Mouse (Mus musculus) effector memory CD4-positive, alpha-beta T cell, adult 7 months (primary cell): ENCODE data around the gene Dnaja4. TPM values are rescaled to one million over a fixed set of nuclear protein-coding genes. Genes with fewer than 3 reads are reported as not detected.

ENCODE experiments used
- polyA plus RNA-seq: library from polyadenylated mRNA; unstranded; fragments of 100-300 nt; shearing (Covaris generic); gene quantifications from one replicate; pipeline ENCODE4 v1.2.1, GENCODE M21; 2017

Dnaja4 gene
- polyA plus RNA-seq, result 68.6 TPM

DNA sequence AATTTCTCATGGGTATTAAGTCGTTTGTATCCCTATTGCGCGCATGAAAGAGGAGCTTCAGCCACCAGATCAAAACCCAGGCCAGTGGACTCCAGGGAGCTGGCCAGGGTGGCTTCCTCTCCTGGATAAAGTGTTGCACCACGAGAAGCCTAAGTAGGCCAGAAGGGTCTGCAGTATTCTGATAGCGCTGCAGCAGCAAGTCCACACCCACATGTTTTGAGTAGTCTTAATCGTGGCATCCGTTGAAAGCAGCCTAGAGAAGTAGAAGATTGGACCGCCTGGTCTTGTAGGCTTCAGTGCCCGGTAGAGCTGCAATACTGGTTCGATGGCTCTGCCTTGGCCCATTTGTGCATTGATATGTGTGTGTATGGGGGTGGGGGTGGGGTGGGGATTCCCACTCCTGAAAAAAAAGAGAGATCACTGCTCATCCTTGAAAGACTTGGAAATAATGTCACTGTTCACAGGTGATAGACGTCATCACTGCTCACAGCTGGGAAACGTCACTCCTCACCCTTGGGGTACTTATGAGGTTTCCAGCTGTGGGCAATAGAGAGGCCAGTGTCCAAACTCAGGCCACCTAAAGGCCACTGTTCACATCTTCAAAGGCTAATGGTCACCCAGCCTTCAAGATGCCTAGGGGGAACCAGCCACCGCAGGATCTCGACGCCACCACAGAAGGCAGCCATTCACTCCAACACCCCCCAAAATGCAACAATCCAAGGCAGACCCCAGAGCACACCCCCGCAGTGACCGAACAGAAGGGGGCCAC, at the start of gene Dnaja4:
TSS of gene Dnaja4 (plus strand) at position 556 of the 769 bp plus-strand sequence.

DNA sequence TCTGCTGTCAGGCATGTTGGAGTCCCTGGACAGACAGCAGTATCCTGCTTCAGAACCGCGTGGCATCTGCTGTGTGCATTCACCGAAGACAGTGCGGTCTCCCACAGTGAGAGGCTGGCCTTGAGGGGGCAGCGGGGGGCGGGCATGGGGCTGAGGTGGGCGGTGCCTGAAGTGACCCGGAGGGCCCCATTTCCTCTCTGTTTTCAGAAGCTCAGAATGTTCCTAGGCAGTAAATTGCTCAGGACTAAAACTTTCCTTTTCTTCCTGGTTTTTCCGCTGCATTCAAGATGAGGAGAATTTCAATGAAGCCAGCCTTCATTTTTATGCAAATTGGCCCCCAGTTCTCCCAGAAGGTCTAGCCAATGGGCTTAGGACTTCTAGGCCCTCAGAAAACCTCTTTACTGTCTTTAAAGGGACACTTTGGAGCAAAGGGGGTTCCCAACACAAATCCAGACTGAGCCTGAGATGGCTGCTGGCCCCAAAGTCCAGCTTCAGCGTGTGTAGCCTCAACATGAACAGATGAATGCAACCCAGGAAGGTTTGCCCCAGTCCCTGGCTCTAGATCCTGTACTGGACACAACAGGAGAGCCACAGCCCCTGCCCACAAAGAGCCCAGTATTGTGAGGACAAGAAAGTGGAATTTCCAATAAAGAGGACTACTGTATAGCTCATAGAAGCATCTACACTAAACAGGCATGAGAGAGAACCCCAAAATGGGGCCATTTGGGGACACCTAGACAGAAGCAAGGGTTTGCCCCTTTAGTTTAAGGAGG, 36.9 kb upstream of the Dnaja4 start, which contains the start of gene Acsbg1:
TSS of gene Acsbg1 (minus strand) at position 266 of the 773 bp plus-strand sequence.

DNA sequence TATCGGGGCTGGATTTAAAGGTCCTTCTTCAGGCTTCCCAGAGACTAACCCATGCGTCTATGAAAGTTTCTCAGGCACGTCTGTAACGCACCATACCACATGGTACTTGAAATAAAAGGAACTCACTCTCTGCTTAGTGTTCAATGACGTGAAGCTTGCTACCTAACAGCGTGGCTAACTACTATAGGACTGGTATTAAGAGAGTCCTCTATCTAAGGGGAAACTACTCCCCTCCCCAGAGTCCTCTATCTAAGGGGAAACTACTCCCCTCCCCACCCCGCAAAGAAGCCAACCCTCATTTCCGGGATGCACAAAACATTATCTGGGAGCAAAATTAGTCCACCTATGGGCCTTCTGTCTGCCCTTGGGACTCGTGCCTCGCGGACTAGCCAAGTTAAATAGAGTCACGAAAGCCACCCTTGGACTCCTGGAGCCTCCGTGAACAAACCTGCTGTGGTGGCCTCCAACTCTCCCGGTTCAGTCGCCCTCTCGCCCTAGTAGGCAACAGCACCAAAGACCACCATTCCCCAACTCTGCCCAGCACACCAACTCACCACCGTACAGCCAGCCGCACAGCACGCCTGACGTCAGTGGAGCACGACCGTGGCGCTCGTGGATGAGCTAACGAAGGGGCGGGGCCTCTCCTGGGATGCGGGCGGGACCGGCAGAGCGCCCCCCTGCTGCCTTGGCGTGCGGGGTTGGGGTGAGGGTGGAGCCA, 35.4 kb downstream of the Dnaja4 start, which contains the start of gene Wdr61:
TSS of gene Wdr61 (minus strand) at position 599 of the 718 bp plus-strand sequence.

DNA sequence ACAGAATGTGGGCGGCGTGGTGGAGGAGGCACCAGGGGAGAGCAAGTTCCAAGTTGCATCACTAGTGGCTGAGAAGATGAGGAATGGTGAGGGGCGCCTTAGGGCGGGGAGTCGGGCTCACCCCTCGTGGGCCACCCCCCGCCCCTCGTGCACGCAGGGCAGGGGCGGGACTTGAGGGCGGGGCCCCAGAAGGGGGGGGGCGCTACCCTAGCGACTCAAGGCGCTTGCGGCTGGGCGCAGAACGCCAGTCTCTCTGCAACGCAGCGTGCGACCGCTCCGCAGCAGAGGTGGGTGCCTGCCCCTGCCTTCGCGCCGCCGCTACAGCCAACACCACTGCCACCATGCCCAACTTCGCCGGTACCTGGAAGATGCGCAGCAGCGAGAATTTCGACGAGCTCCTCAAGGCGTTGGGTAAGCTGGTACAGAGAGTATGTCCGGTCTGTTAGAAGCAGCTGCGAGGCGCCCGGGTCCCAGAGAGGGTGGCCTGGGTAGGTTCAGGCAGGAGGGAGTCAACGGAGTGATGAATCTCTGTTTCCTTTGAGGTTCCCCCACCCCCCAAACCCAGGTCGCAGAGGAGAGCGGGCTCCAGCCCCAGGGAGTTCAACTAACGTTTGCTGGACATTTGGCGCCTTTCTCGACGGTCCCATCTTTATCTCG, 66.0 kb downstream of the Dnaja4 start, which contains the start of gene Crabp1:
TSS of gene Crabp1 (plus strand) at position 188 of the 657 bp plus-strand sequence.

Other genes starting within 250 kb of the Dnaja4 start
- 0.74 TPM for gene Dmxl2, start 197.2 kb upstream of the Dnaja4 start, polyA plus RNA-seq
- not detected for gene Sh2d7, start 159.9 kb upstream of the Dnaja4 start, polyA plus RNA-seq
- gene Cib2, start 138.7 kb upstream of the Dnaja4 start, polyA plus RNA-seq, result not detected
- 101 TPM for gene Idh3a, start 112.5 kb upstream of the Dnaja4 start, polyA plus RNA-seq
- 26.0 TPM for gene Acsbg1, start 37.0 kb upstream of the Dnaja4 start, polyA plus RNA-seq
- gene Wdr61, start 35.6 kb downstream of the Dnaja4 start, polyA plus RNA-seq, result 51.2 TPM
- gene Crabp1, start 65.9 kb downstream of the Dnaja4 start, polyA plus RNA-seq, result not detected
- gene Ireb2, start 164.9 kb downstream of the Dnaja4 start, polyA plus RNA-seq, result 18.0 TPM
- 0.38 TPM for gene Hykk, start 218.4 kb downstream of the Dnaja4 start, polyA plus RNA-seq